Mouse (Mus musculus): ENCODE measurements around the gene Cxcl12.

Gene Cxcl12

GRCm38 (mm10) chr6:117219911-117220481, 51.7 kb downstream of the Cxcl12 start:
- DNase-seq (ENCODE audit: low spot score in 2 of 2) = no peak

- DNase-seq (ENCODE audit: low spot score in 2 of 2) = no peak
Observed at GRCm38 (mm10) chr6:117220831-117221345, 52.6 kb downstream of the Cxcl12 start.
